Comparison of ENCODE assay signal across 8 mouse cellular contexts in the genomic region with DNA sequence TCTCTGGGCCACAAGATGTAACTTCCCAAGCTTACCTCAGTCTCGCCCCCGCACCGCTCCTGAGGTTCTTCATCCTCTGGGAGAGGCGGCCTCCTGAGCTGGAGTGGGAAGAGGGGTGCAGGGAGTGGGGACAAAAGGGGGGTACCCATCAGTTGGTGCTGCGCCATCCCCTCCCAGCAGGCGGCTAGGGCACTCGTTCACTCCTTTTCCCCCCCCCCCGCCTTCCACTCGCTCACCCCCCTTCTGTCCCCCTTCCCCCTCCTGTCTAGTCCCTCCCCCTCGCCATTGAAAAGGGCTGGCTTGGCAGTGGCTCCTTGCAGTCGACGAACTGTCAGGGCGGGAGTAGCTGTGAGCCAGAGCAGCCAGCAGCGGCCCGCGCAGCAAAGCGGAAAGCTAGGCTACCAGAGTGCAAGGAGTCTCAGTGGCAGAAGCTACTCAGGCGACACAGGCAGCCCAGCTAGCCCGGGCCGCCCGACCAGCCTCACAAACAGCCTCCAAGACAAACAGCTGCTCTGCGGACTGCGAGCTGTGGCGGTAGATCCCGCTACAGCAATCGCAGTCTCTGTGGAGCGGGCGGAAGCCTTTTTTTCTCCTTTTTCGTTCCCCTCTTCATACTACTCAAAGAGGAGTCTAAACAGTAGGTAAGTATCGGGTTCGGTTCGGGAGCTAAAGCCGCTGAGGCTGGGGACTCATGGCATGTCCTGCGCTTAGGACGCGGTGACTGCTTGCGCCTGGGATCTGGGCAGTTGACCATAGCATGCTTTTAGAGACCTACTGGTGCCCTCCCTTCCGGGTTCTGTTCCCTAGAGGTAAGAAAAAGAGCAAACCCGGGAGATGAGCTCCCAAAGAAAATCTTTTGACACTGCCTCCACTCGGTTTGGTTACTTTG. TPM values are rescaled to one million over a fixed set of nuclear protein-coding genes. Genes with fewer than 3 reads are reported as not detected.
A peak's percentile ranks its signal among the peaks of the same experiment; 100 is the strongest.
DNase-seq lines count a peak whose midpoint lies in the region; ATAC-seq and TF ChIP-seq lines count a peak whose summit lies in the region.
"Had no signal": no experiment of that assay in that cellular context is flagged by ENCODE, and none has a peak within 500 bp of the region (broad histone marks: within the 10 kb centered on the region; RNA-seq: fewer than 3 reads in every experiment).

A gene (plus strand): TSS at position 249 of the 889 bp plus-strand sequence.

- intact Hi-C loops in left cerebral cortex, postnatal 4 days (cut with DNase I): loop anchor here (5.0 kb wide), 1 partner anchor 1877 kb away; no protein-coding TSS in a partner anchor

- H3K36me3 ChIP-seq in ES-Bruce4 (ENCODE audit: control insufficient read depth, insufficient read depth, low read length, poor library complexity, severe bottlenecking): no peaks in the 10 kb centered on the region
- no peaks in the 10 kb centered on the region for H3K36me3 ChIP-seq in forebrain, embryonic 11.5 days (ENCODE audit: control insufficient read depth, insufficient read depth, low read length)
- no peaks in the 10 kb centered on the region for H3K36me3 ChIP-seq in intestine, embryonic 15.5 days
- no peaks in the 10 kb centered on the region for H3K36me3 ChIP-seq in neural tube, embryonic 11.5 days (ENCODE audit: control insufficient read depth, insufficient read depth, low read length)

- TF ChIP-seq POLR2A in ES-Bruce4 (IDR thresholded peaks at IDR 0.05; ENCODE audit: insufficient read depth, low read length): no peak

- peak within 1 kb of the TSS; percentile 60 for H3K4me3 ChIP-seq in ES-Bruce4 (ENCODE audit: low read depth, low read length)
- H3K4me3 ChIP-seq in forebrain, embryonic 11.5 days (ENCODE audit: low read depth, low read length): peak within 1 kb of the TSS; percentile 35
- H3K4me3 ChIP-seq in intestine, embryonic 15.5 days (replicated peaks): peak within 1 kb of the TSS; percentile 42
- H3K4me3 ChIP-seq in neural tube, embryonic 11.5 days (ENCODE audit: low read depth, low read length): peak within 1 kb of the TSS; percentile 36

- no peak for TF ChIP-seq EP300 in ES-Bruce4 (IDR thresholded peaks at IDR 0.05; ENCODE audit: insufficient read depth, low read depth, low read length)

- peak; percentile 58 for DNase-seq in ZHBTc4 (ENCODE audit: low read depth, low spot score)
- DNase-seq in forebrain, embryonic 11.5 days (ENCODE audit: low spot score): peak; percentile 81
- peak; percentile 70 for DNase-seq in left cerebral cortex, postnatal 4 days
- peak; percentile 59 for DNase-seq in neural tube, embryonic 11.5 days (ENCODE audit: low spot score)
- DNase-seq in spleen, postnatal 14 days (ENCODE audit: low spot score in 2 of 2): no peak

- H3K4me2 ChIP-seq in forebrain, embryonic 11.5 days (ENCODE audit: low read depth, low read length, severe bottlenecking): peak within 1 kb of the TSS; percentile 70
- peak within 1 kb of the TSS; percentile 82 for H3K4me2 ChIP-seq in intestine, embryonic 15.5 days (replicated peaks)
- peak within 1 kb of the TSS; percentile 62 for H3K4me2 ChIP-seq in neural tube, embryonic 11.5 days (ENCODE audit: low read depth)

- H3K4me1 ChIP-seq in ES-Bruce4 (ENCODE audit: control insufficient read depth, insufficient read depth, low read length): no peaks in the 10 kb centered on the region
- no peaks in the 10 kb centered on the region for H3K4me1 ChIP-seq in forebrain, embryonic 11.5 days (replicated peaks; ENCODE audit: control insufficient read depth, insufficient read depth, low read length)
- H3K4me1 ChIP-seq in intestine, embryonic 15.5 days (replicated peaks): no peaks in the 10 kb centered on the region
- no peaks in the 10 kb centered on the region for H3K4me1 ChIP-seq in neural tube, embryonic 11.5 days (ENCODE audit: control insufficient read depth, insufficient read depth, low read length)

- no peak for TF ChIP-seq CTCF in ES-Bruce4 (IDR thresholded peaks at IDR 0.05; ENCODE audit: low read depth, low read length)

- peaks cover 2% of the 10 kb centered on the region; the same call in 1 of the 2 replicates for H3K27me3 ChIP-seq in ES-Bruce4 (ENCODE audit: control insufficient read depth, insufficient read depth, low read length, poor library complexity, severe bottlenecking)
- H3K27me3 ChIP-seq in forebrain, embryonic 11.5 days (ENCODE audit: control insufficient read depth, insufficient read depth, low read length): no peaks in the 10 kb centered on the region
- no peaks in the 10 kb centered on the region for H3K27me3 ChIP-seq in intestine, embryonic 15.5 days (replicated peaks)
- H3K27me3 ChIP-seq in neural tube, embryonic 11.5 days (ENCODE audit: control insufficient read depth, insufficient read depth, low read length): no peaks in the 10 kb centered on the region

- H3K27ac ChIP-seq in ES-Bruce4 (ENCODE audit: insufficient read depth, low read length): no peak within 1 kb of the TSS
- H3K27ac ChIP-seq in forebrain, embryonic 11.5 days (ENCODE audit: low read depth, low read length): no peak within 1 kb of the TSS
- no peak within 1 kb of the TSS for H3K27ac ChIP-seq in intestine, embryonic 15.5 days
- H3K27ac ChIP-seq in neural tube, embryonic 11.5 days (ENCODE audit: low read depth, low read length): no peak within 1 kb of the TSS

- WGBS in forebrain, embryonic 11.5 days: 13% methylated on average over 32 of the region's 40 CpGs
- WGBS in intestine, embryonic 15.5 days: 9% methylated on average over 36 of the region's 40 CpGs
- WGBS in neural tube, embryonic 11.5 days: 8% methylated on average over 39 of the region's 40 CpGs

- H3K9ac ChIP-seq in ES-Bruce4 (ENCODE audit: low read depth, poor library complexity, severe bottlenecking): peak within 1 kb of the TSS; percentile 46; the same call in 1 of the 2 replicates
- peak within 1 kb of the TSS; percentile 49 for H3K9ac ChIP-seq in forebrain, embryonic 11.5 days (ENCODE audit: low read length)
- H3K9ac ChIP-seq in intestine, embryonic 15.5 days: peak within 1 kb of the TSS; percentile 26; the same call in 1 of the 2 replicates
- peak within 1 kb of the TSS; percentile 29 for H3K9ac ChIP-seq in neural tube, embryonic 11.5 days (ENCODE audit: low read length)

- peak; percentile 87 for ATAC-seq in forebrain, embryonic 11.5 days (replicated peaks; ENCODE audit: low FRiP score)
- ATAC-seq in intestine, embryonic 15.5 days: peak; percentile 77
- peak; percentile 74 for ATAC-seq in neural tube, embryonic 11.5 days (ENCODE audit: insufficient read depth, low FRiP score, low TSS enrichment)

- no peaks in the 10 kb centered on the region for H3K9me3 ChIP-seq in ES-Bruce4 (replicated peaks; ENCODE audit: control insufficient read depth, insufficient read depth, low read length, poor library complexity, severe bottlenecking)
- no peaks in the 10 kb centered on the region for H3K9me3 ChIP-seq in forebrain, embryonic 11.5 days (ENCODE audit: control insufficient read depth, low read length)
- H3K9me3 ChIP-seq in intestine, embryonic 15.5 days: no peaks in the 10 kb centered on the region
- no peaks in the 10 kb centered on the region for H3K9me3 ChIP-seq in neural tube, embryonic 11.5 days (ENCODE audit: control insufficient read depth, low read length)

RNA-seq across cellular contexts. Expression of the gene that starts here (rescaled TPM):
- 0.54 TPM in 1 of 2 replicates, not detected in the other for polyA plus RNA-seq in ES-Bruce4 (2011; ENCODE audit: insufficient read depth, insufficient read length, low read depth, missing spikeins)
- 3.8 and 5.7 TPM in 2 replicates for polyA plus RNA-seq in forebrain, embryonic 11.5 days (2014; fragmentation: Nextera tagmentation; extraction: Ambion mirVana)
- 3.3 and 3.6 TPM in 2 replicates for polyA plus RNA-seq in intestine, embryonic 15.5 days (2015; fragmentation: Nextera tagmentation; extraction: Ambion mirVana)
- 10 to 100 TPM; 33.7 to 43.6 TPM for total RNA-seq in left cerebral cortex, postnatal 4 days (2021)
- polyA plus RNA-seq in neural tube, embryonic 11.5 days (2014; fragmentation: Nextera tagmentation; extraction: Ambion mirVana): 3.3 and 4.0 TPM in 2 replicates
- total RNA-seq: neutrophil, adult 5-6 weeks had no signal

Comparison
In these comparisons a context has a peak if more than half of its experiments do, and no peak if none do; other contexts are left out.
1. DNase-seq: peak in ZHBTc4 (single experiment), forebrain, embryonic 11.5 days (single experiment), left cerebral cortex, postnatal 4 days (single experiment) and neural tube, embryonic 11.5 days (single experiment); none in spleen, postnatal 14 days (0 of 2).
2. Peak in every context shown above with its lines, with median percentiles within 50 percentile points of each other: H3K4me3 ChIP-seq, H3K9ac ChIP-seq, ATAC-seq and H3K4me2 ChIP-seq.